Mouse (Mus musculus): Measurements from ENCODE around the gene Fubp1. TPM values are rescaled to one million over a fixed set of nuclear protein-coding genes. Genes with fewer than 3 reads are reported as not detected.

Gene Fubp1
- total and polyA plus RNA-seq, 3 experiments: 214 to 333 (median 224) TPM

- dilution Hi-C loops (cut with MboI; ENCODE audit: extremely low pct_ligation_motif_present, extremely low pct_unique_long_range_greater_than_20kb, low sequenced_read_pairs): no loop called here
- in situ Hi-C loops (cut with MboI; ENCODE audit: low pct_ligation_motif_present, low pct_unique_long_range_greater_than_20kb, low sequenced_read_pairs): no loop called here
- no peak for DNase-seq (ENCODE audit: extremely low read depth)
These were observed 30.9 kb upstream of the Fubp1 start for GRCm38 (mm10) chr3:152179285-152179684.

GRCm38 (mm10) chr3:152180624-152181023 lies 29.6 kb upstream of the Fubp1 start:
- H3K27ac ChIP-seq (ENCODE audit: insufficient read depth, low read depth): no peak overlapping the region

More at GRCm38 (mm10) chr3:152179285-152179684, 30.9 kb upstream of the Fubp1 start:
- no peak for TF ChIP-seq RCOR1 (conservative IDR thresholded peaks at IDR 0.05; ENCODE audit: low read depth, low read length)
- TF ChIP-seq JUN (IDR thresholded peaks at IDR 0.05; ENCODE audit: insufficient read depth, low read depth, low read length): no peak
- TF ChIP-seq CTCF (conservative IDR thresholded peaks at IDR 0.05 in 1 of 2, IDR thresholded peaks at IDR 0.05 in 1 of 2; ENCODE audit: low read depth in 2 of 2, low read length in 2 of 2): no peak
- TF ChIP-seq NELFE (IDR thresholded peaks at IDR 0.05; ENCODE audit: low read depth, low read length): no peak
- TF ChIP-seq JUND (conservative IDR thresholded peaks at IDR 0.05; ENCODE audit: low read depth, low read length): no peak
- Histone ChIP-seq H3K9ac (ENCODE audit: insufficient read depth, low read depth) (no peak overlapping the region), H3K27ac (ENCODE audit: insufficient read depth, low read depth) (no peak overlapping the region), H3K4me1 (ENCODE audit: control insufficient read depth in 1 of 2, insufficient read depth in 2 of 2) (no peaks in the 10 kb centered on the region; a peak in 1 of 4 replicates), H3K4me3 (replicated peaks in 1 of 3; ENCODE audit: low read depth in 2 of 3, low read length in 2 of 3, poor library complexity in 1 of 3) (no peak overlapping the region), H3K79me2 (replicated peaks; ENCODE audit: control insufficient read depth, extremely low read depth, insufficient read depth, poor library complexity, severe bottlenecking) (no peaks in the 10 kb centered on the region), H3K9me3 (replicated peaks; ENCODE audit: low read length) (peaks cover 3% of the 10 kb centered on the region), H3K36me3 (replicated peaks in 1 of 2; ENCODE audit: control insufficient read depth in 1 of 2, insufficient read depth in 1 of 2, low read length in 1 of 2) (peaks cover 6 to 23% of the 10 kb centered on the region in 2 experiments), H3K4me2 (ENCODE audit: insufficient read depth, low read depth, poor library complexity, severe bottlenecking) (no peak overlapping the region), H3K27me3 (replicated peaks) (no peaks in the 10 kb centered on the region)

GRCm38 (mm10) chr3:152183522-152183921 lies 26.7 kb upstream of the Fubp1 start:
- TF ChIP-seq IRF4 (IDR thresholded peaks at IDR 0.05; ENCODE audit: low read depth, low read length) (no peak), USF1 (IDR thresholded peaks at IDR 0.05; ENCODE audit: low read depth, low read length) (no peak), HCFC1 (IDR thresholded peaks at IDR 0.05; ENCODE audit: low read depth, low read length) (no peak), ZMIZ1 (IDR thresholded peaks at IDR 0.05; ENCODE audit: low read depth, low read length) (no peak), ELF1 (IDR thresholded peaks at IDR 0.05; ENCODE audit: low read depth, low read length) (no peak), ZNF384 (IDR thresholded peaks at IDR 0.05; ENCODE audit: low read depth, low read length) (no peak), GABPA (IDR thresholded peaks at IDR 0.05; ENCODE audit: insufficient replicate concordance, low read depth, low read length) (no peak), UBTF (IDR thresholded peaks at IDR 0.05; ENCODE audit: low read depth, low read length) (no peak), RCOR1 (conservative IDR thresholded peaks at IDR 0.05; ENCODE audit: low read depth, low read length) (no peak), KAT2A (IDR thresholded peaks at IDR 0.05; ENCODE audit: insufficient replicate concordance, low read length) (no peak), POLR2A (IDR thresholded peaks at IDR 0.05; ENCODE audit: low read depth, low read length) (no peak), JUND (conservative IDR thresholded peaks at IDR 0.05; ENCODE audit: low read depth, low read length) (no peak)
- no peak overlapping the region for H3K27ac ChIP-seq (ENCODE audit: insufficient read depth, low read depth)
- no peak overlapping the region for H3K4me3 ChIP-seq (replicated peaks in 1 of 3; ENCODE audit: low read depth in 2 of 3, low read length in 2 of 3, poor library complexity in 1 of 3)
- peaks cover 18 to 51% of the 10 kb centered on the region in 2 experiments for H3K36me3 ChIP-seq (replicated peaks in 1 of 2; ENCODE audit: control insufficient read depth in 1 of 2, insufficient read depth in 1 of 2, low read length in 1 of 2)
- no peaks in the 10 kb centered on the region for H3K27me3 ChIP-seq (replicated peaks)
- 0 out of 2 replicates have a peak, but pooled peaks cover 7% of the 10 kb centered on the region for H3K79me2 ChIP-seq (replicated peaks; ENCODE audit: control insufficient read depth, extremely low read depth, insufficient read depth, poor library complexity, severe bottlenecking)
- 0 out of 4 replicates have a peak, but pooled peaks cover under 1 to 2% of the 10 kb centered on the region in 2 experiments for H3K4me1 ChIP-seq (ENCODE audit: control insufficient read depth in 1 of 2, insufficient read depth in 2 of 2)
- in situ Hi-C loops (cut with MboI; ENCODE audit: low pct_ligation_motif_present, low pct_unique_long_range_greater_than_20kb, low sequenced_read_pairs) (no loop called here), dilution Hi-C loops (cut with MboI; ENCODE audit: extremely low pct_ligation_motif_present, extremely low pct_unique_long_range_greater_than_20kb, low sequenced_read_pairs) (no loop called here)
- H3K9me3 ChIP-seq (replicated peaks; ENCODE audit: low read length): peaks cover 3% of the 10 kb centered on the region
- no peak for DNase-seq (ENCODE audit: extremely low read depth)
- H3K4me2 ChIP-seq (ENCODE audit: insufficient read depth, low read depth, poor library complexity, severe bottlenecking): no peak overlapping the region
- no peak overlapping the region for H3K9ac ChIP-seq (ENCODE audit: insufficient read depth, low read depth)

More at GRCm38 (mm10) chr3:152180624-152181023, 29.6 kb upstream of the Fubp1 start:
- no peak overlapping the region for H3K9ac ChIP-seq (ENCODE audit: insufficient read depth, low read depth)
- no peaks in the 10 kb centered on the region for H3K27me3 ChIP-seq (replicated peaks)
- H3K36me3 ChIP-seq (replicated peaks in 1 of 2; ENCODE audit: control insufficient read depth in 1 of 2, insufficient read depth in 1 of 2, low read length in 1 of 2): peaks cover 13 to 36% of the 10 kb centered on the region in 2 experiments
- in situ Hi-C loops (cut with MboI; ENCODE audit: low pct_ligation_motif_present, low pct_unique_long_range_greater_than_20kb, low sequenced_read_pairs): no loop called here
- TF ChIP-seq USF1 (IDR thresholded peaks at IDR 0.05; ENCODE audit: low read depth, low read length): no peak
- no peak for TF ChIP-seq EP300 (IDR thresholded peaks at IDR 0.05; ENCODE audit: low read length)
- TF ChIP-seq RCOR1 (conservative IDR thresholded peaks at IDR 0.05; ENCODE audit: low read depth, low read length): no peak
- no peak for TF ChIP-seq RAD21 (IDR thresholded peaks at IDR 0.05; ENCODE audit: low read depth, low read length)
- TF ChIP-seq ZNF384 (IDR thresholded peaks at IDR 0.05; ENCODE audit: low read depth, low read length): no peak
- TF ChIP-seq MYC (IDR thresholded peaks at IDR 0.05; ENCODE audit: low read depth, low read length): no peak
- no peak for TF ChIP-seq ETS1 (conservative IDR thresholded peaks at IDR 0.05; ENCODE audit: low read depth, low read length)
- no peak for TF ChIP-seq USF2 (conservative IDR thresholded peaks at IDR 0.05; ENCODE audit: low read depth, low read length)
- TF ChIP-seq CTCF (conservative IDR thresholded peaks at IDR 0.05 in 1 of 2, IDR thresholded peaks at IDR 0.05 in 1 of 2; ENCODE audit: low read depth in 2 of 2, low read length in 2 of 2): no peak
- TF ChIP-seq TBP (conservative IDR thresholded peaks at IDR 0.05; ENCODE audit: low read depth, low read length): no peak
- H3K4me3 ChIP-seq (replicated peaks in 1 of 3; ENCODE audit: low read depth in 2 of 3, low read length in 2 of 3, poor library complexity in 1 of 3): no peak overlapping the region
- peaks cover 3% of the 10 kb centered on the region for H3K9me3 ChIP-seq (replicated peaks; ENCODE audit: low read length)
- H3K79me2 ChIP-seq (replicated peaks; ENCODE audit: control insufficient read depth, extremely low read depth, insufficient read depth, poor library complexity, severe bottlenecking): no peaks in the 10 kb centered on the region
- dilution Hi-C loops (cut with MboI; ENCODE audit: extremely low pct_ligation_motif_present, extremely low pct_unique_long_range_greater_than_20kb, low sequenced_read_pairs): no loop called here
- H3K4me1 ChIP-seq (ENCODE audit: control insufficient read depth in 1 of 2, insufficient read depth in 2 of 2): no peaks in the 10 kb centered on the region
- no peak overlapping the region for H3K4me2 ChIP-seq (ENCODE audit: insufficient read depth, low read depth, poor library complexity, severe bottlenecking)
- DNase-seq (ENCODE audit: extremely low read depth): no peak

All from CH12.LX (cell line).